Mouse (Mus musculus) brain, embryonic 14.5 days (tissue): Measurements from ENCODE around the gene Ppp1r37.

Experiments
- CTCF ChIP-seq: fragments of 200-500 bp; IDR thresholded peaks from 2 replicates; pipeline ENCODE4 v1.5.1; 2012; ENCODE audit warnings: inconsistent platforms, mild to moderate bottlenecking, moderate library complexity, borderline replicate concordance; ENCODE audit not compliant: insufficient read depth, insufficient read length; ENCODE audit errors: extremely low read depth
- POLR2A ChIP-seq: fragments of 200-500 bp; IDR thresholded peaks from 2 replicates; pipeline ENCODE4 v1.6.1; 2012; ENCODE audit warnings: mild to moderate bottlenecking, inconsistent platforms, borderline replicate concordance; ENCODE audit not compliant: poor library complexity, insufficient read depth, insufficient read length, severe bottlenecking; ENCODE audit errors: extremely low read depth

DNA sequence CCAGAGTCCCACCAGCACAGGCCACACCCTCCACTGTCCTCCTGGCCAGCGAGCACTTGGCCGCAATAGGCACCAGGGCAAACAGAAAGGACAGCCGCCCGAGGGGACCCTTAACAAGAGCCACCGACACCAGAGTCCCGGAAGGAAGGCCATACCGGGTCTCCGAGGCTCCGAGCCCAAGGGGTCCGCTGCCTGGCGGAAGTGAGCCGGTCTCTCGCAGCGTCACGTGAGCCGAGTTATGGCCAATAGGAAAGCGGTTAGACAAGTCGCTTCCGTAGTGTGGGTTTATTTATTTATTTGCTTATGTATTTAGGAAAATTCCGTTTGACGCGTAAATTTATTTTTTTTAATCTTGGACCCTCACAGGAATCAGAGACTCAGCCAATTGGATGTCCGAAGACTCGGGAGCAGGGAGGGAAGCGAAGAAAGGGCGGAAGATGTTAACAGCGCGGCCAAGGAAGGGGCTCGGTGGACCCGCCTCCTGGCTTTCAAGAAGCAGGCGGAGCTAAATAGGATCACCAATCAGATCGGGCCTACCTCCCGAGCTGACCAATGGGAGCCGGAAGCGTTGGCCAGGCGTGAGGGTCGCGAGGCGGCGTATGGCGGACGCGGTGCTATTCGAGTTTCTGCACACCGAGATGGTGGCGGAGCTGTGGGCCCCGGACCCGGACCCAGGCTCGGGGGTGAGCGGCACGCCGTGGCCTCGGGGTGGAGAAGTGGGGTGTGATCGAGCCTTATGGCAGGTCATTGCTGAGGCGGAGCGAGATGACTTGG is 54.5 kb downstream of the Ppp1r37 start, which contains the start of the genes Bloc1s3 and Trappc6a:
- TF ChIP-seq POLR2A (peak; percentile 86), CTCF (no peak)
